Mouse (Mus musculus): ENCODE measurements around the gene Slc9a9. TPM values are rescaled to one million over a fixed set of nuclear protein-coding genes. Genes with fewer than 3 reads are reported as not detected.

The Slc9a9 gene
- polyA plus RNA-seq, 1 experiment, result 4.0 TPM

- no peak overlapping the region for H3K4me3 ChIP-seq (replicated peaks; ENCODE audit: extremely low read depth, low read depth, low read length)
- WGBS, result 66% methylated on average over 8 of the region's 8 CpGs
- TF ChIP-seq POLR2A (IDR thresholded peaks at IDR 0.05; ENCODE audit: borderline replicate concordance, extremely low read depth, low read depth, low read length), result no peak
- no peak for TF ChIP-seq CTCF (IDR thresholded peaks at IDR 0.05; ENCODE audit: insufficient read depth, low read length)
- no peak for DNase-seq
- peaks cover 18% of the 10 kb centered on the region for H3K4me1 ChIP-seq (ENCODE audit: control insufficient read depth, insufficient read depth, low read length)
Measured at GRCm38 (mm10) chr9:95192901-95193532, 523.3 kb downstream of the Slc9a9 start.

GRCm38 (mm10) chr9:95193672-95194071 lies 524.0 kb downstream of the Slc9a9 start:
- TF ChIP-seq POLR2A (IDR thresholded peaks at IDR 0.05; ENCODE audit: borderline replicate concordance, extremely low read depth, low read depth, low read length) (no peak), CTCF (IDR thresholded peaks at IDR 0.05; ENCODE audit: insufficient read depth, low read length) (no peak)
- no peak for DNase-seq
- Histone ChIP-seq H3K4me3 (replicated peaks; ENCODE audit: extremely low read depth, low read depth, low read length) (no peak overlapping the region), H3K4me1 (ENCODE audit: control insufficient read depth, insufficient read depth, low read length) (peaks cover 14% of the 10 kb centered on the region)
- WGBS, result 41% methylated on average over 3 of the region's 3 CpGs

GRCm38 (mm10) chr9:95194158-95194557 lies 524.4 kb downstream of the Slc9a9 start:
- peaks cover 12% of the 10 kb centered on the region for H3K4me1 ChIP-seq (ENCODE audit: control insufficient read depth, insufficient read depth, low read length)
- 15% methylated on average over 5 of the region's 5 CpGs for WGBS
- DNase-seq, result no peak
- H3K4me3 ChIP-seq (replicated peaks; ENCODE audit: extremely low read depth, low read depth, low read length), result no peak overlapping the region
- TF ChIP-seq CTCF (IDR thresholded peaks at IDR 0.05; ENCODE audit: insufficient read depth, low read length) (no peak), POLR2A (IDR thresholded peaks at IDR 0.05; ENCODE audit: borderline replicate concordance, extremely low read depth, low read depth, low read length) (no peak)

DNA sequence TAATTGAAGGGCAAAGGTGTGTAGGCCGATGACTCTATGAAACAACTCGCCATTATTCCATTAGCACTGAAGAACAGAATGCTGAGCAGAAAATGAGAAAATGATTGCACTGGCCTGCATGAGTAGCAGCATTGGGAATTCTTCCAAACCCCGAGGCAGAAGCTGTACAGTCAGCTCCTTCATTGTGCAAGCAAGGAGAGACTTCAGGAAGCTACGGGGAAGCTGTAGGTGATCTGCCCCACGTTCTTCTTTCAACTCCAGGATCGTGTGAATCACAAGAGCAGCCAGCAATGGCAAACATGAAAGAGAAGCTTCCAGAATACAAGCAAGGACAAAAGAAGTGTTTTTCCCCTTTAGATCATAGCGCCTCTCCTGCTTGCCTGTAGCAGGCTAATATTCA lies 538.0 kb downstream of the Slc9a9 start:
- no peak for TF ChIP-seq CTCF (IDR thresholded peaks at IDR 0.05; ENCODE audit: insufficient read depth, low read length)
- no peak for DNase-seq
- 71% methylated on average over 7 of the region's 7 CpGs for WGBS
- H3K4me1 ChIP-seq (ENCODE audit: control insufficient read depth, insufficient read depth, low read length), result no peaks in the 10 kb centered on the region
- H3K4me3 ChIP-seq (replicated peaks; ENCODE audit: extremely low read depth, low read depth, low read length), result no peak overlapping the region

GRCm38 (mm10) chr9:95208681-95209080 lies 539.0 kb downstream of the Slc9a9 start:
- no peak for DNase-seq
- Histone ChIP-seq H3K4me1 (ENCODE audit: control insufficient read depth, insufficient read depth, low read length) (no peaks in the 10 kb centered on the region), H3K4me3 (replicated peaks; ENCODE audit: extremely low read depth, low read depth, low read length) (no peak overlapping the region)
- TF ChIP-seq POLR2A (IDR thresholded peaks at IDR 0.05; ENCODE audit: borderline replicate concordance, extremely low read depth, low read depth, low read length), result no peak
- no peak for TF ChIP-seq CTCF (IDR thresholded peaks at IDR 0.05; ENCODE audit: insufficient read depth, low read length)
- WGBS, result 87% methylated on average over 4 of the region's 4 CpGs

DNA sequence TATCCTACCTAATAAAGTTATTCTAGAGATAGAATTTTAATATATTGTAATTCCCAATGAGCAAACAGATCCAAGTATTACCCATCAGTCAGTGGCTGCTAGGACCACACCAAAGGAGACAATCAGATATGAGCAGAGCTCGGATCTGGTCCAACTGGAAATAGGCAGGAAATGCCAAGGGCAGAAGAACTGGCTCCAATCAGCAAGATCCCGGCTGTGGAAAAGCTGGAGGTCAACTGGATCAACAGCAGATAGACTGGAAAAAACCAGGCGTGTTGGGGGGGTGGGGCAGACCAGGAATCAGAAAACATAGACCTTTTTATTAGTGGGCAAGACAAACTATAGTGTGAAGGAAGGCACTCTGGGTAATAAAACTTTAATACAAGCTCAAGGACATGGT lies 550.3 kb downstream of the Slc9a9 start:
- TF ChIP-seq POLR2A (IDR thresholded peaks at IDR 0.05; ENCODE audit: borderline replicate concordance, extremely low read depth, low read depth, low read length) (no peak), CTCF (IDR thresholded peaks at IDR 0.05; ENCODE audit: insufficient read depth, low read length) (no peak)
- Histone ChIP-seq H3K4me3 (replicated peaks; ENCODE audit: extremely low read depth, low read depth, low read length) (no peak overlapping the region), H3K4me1 (ENCODE audit: control insufficient read depth, insufficient read depth, low read length) (peaks cover 9% of the 10 kb centered on the region)
- WGBS, result 38% methylated on average over 3 of the region's 3 CpGs
- peak; percentile 10 for DNase-seq

DNA sequence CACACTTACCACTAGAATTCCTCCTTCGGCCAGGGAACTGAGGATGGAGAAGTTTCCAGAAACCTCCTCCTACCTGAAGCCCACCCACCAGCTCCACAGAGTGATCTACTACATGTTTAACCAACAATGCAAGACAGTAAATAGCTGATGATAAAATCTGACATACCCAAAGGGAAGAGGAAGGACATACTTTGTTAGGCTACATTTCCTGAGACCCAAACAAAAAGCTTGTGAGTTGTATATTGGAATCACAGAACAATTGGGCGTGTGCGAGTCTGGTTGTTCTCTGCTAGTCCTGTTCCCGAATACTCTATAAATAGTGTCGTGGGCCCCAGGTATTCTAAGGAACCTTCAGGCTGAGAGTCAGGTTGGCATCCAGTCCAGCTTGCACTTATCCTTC lies 551.6 kb downstream of the Slc9a9 start:
- no peak overlapping the region for H3K4me3 ChIP-seq (replicated peaks; ENCODE audit: extremely low read depth, low read depth, low read length)
- H3K4me1 ChIP-seq (ENCODE audit: control insufficient read depth, insufficient read depth, low read length), result peaks cover 9% of the 10 kb centered on the region
- DNase-seq, result no peak
- no peak for TF ChIP-seq CTCF (IDR thresholded peaks at IDR 0.05; ENCODE audit: insufficient read depth, low read length)
- TF ChIP-seq POLR2A (IDR thresholded peaks at IDR 0.05; ENCODE audit: borderline replicate concordance, extremely low read depth, low read depth, low read length), result no peak
- WGBS, result 65% methylated on average over 5 of the region's 5 CpGs

- no peak for TF ChIP-seq POLR2A (IDR thresholded peaks at IDR 0.05; ENCODE audit: borderline replicate concordance, extremely low read depth, low read depth, low read length)
- no peaks in the 10 kb centered on the region for H3K4me1 ChIP-seq (ENCODE audit: control insufficient read depth, insufficient read depth, low read length)
- WGBS, result 89% methylated on average over 4 of the region's 4 CpGs
- no peak overlapping the region for H3K4me3 ChIP-seq (replicated peaks; ENCODE audit: extremely low read depth, low read depth, low read length)
- DNase-seq, result no peak
Measured at GRCm38 (mm10) chr9:95226986-95227385, 557.3 kb downstream of the Slc9a9 start.

GRCm38 (mm10) chr9:95228123-95228522 lies 558.4 kb downstream of the Slc9a9 start:
- Histone ChIP-seq H3K4me1 (ENCODE audit: control insufficient read depth, insufficient read depth, low read length) (no peaks in the 10 kb centered on the region), H3K4me3 (replicated peaks; ENCODE audit: extremely low read depth, low read depth, low read length) (no peak overlapping the region)
- DNase-seq, result no peak
- WGBS, result 91% methylated on average over 1 of the region's 1 CpGs
- TF ChIP-seq CTCF (IDR thresholded peaks at IDR 0.05; ENCODE audit: insufficient read depth, low read length) (no peak), POLR2A (IDR thresholded peaks at IDR 0.05; ENCODE audit: borderline replicate concordance, extremely low read depth, low read depth, low read length) (no peak)

DNA sequence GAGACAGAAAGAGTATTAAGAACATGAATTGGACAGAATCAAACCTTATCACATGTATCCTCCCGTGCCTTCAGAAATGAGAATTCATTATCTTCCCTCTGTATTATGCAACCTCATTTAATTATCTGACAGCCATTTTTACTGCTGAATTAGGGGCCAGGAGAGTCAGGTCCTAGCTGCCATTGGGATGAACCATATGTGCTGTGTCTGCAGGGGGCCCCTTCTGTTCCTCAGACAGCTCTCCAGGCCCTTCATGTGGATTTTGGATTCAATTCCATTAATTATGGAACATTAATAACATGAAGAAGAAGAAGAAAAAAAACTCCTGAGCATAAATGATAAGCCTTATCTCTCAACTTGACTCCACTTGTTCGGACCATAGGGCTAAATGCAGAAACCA lies 559.4 kb downstream of the Slc9a9 start:
- 76% methylated on average over 2 of the region's 2 CpGs for WGBS
- TF ChIP-seq POLR2A (IDR thresholded peaks at IDR 0.05; ENCODE audit: borderline replicate concordance, extremely low read depth, low read depth, low read length), result no peak
- no peak for TF ChIP-seq CTCF (IDR thresholded peaks at IDR 0.05; ENCODE audit: insufficient read depth, low read length)
- no peak for DNase-seq
- H3K4me1 ChIP-seq (ENCODE audit: control insufficient read depth, insufficient read depth, low read length), result no peaks in the 10 kb centered on the region
- no peak overlapping the region for H3K4me3 ChIP-seq (replicated peaks; ENCODE audit: extremely low read depth, low read depth, low read length)
